Mouse (Mus musculus) stomach, embryonic 15.5 days (tissue): ENCODE data around the gene Prg3. TPM values are rescaled to one million over a fixed set of nuclear protein-coding genes. Genes with fewer than 3 reads are reported as not detected.

Source experiments
- ATAC-seq: fragments of 200-750 bp; cut with Nextera tagmentation; 2 replicates; pipeline ENCODE4 v1.8.0; 2017; ENCODE audit warnings: low read depth, moderate number of reproducible peaks, moderate TSS enrichment; ENCODE audit not compliant: insufficient read depth, low FRiP score
- H3K27ac ChIP-seq: fragments of 300-500 bp; sonication (generic); 2 replicates; pipeline ENCODE4 v1.5.1; 2015; ENCODE audit warnings: mild to moderate bottlenecking, inconsistent platforms
- H3K27me3 ChIP-seq: fragments of 300-500 bp; sonication (generic); replicated peaks from 2 replicates; pipeline ENCODE4 v1.6.1; 2015; ENCODE audit warnings: inconsistent platforms
- H3K36me3 ChIP-seq: fragments of 300-500 bp; sonication (generic); 2 replicates; pipeline ENCODE4 v1.6.1; 2015; ENCODE audit warnings: inconsistent platforms
- H3K4me1 ChIP-seq: fragments of 300-500 bp; sonication (generic); 2 replicates; pipeline ENCODE4 v1.6.1; 2015; ENCODE audit warnings: inconsistent platforms
- H3K4me2 ChIP-seq: fragments of 300-500 bp; sonication (generic); 2 replicates; pipeline ENCODE4 v1.6.1; 2015; ENCODE audit warnings: mild to moderate bottlenecking, inconsistent platforms
- H3K4me3 ChIP-seq: fragments of 300-500 bp; sonication (generic); replicated peaks from 2 replicates; pipeline ENCODE4 v1.5.1; 2015; ENCODE audit warnings: inconsistent platforms
- H3K9ac ChIP-seq: fragments of 300-500 bp; sonication (generic); 2 replicates; pipeline ENCODE4 v1.6.1; 2015; ENCODE audit warnings: inconsistent platforms
- H3K9me3 ChIP-seq: fragments of 300-500 bp; sonication (generic); 2 replicates; pipeline ENCODE4 v1.6.1; 2016; ENCODE audit warnings: inconsistent platforms
- WGBS: fragments of 180-500 bp; shearing (Covaris S2); methylation state at CpG from one replicate; pipeline ENCODE4 v1.1.7; 2015; 5-methylcytosine and 5-hydroxymethylcytosine counted together
- polyA plus RNA-seq: library from polyadenylated mRNA; unstranded; fragments of >200 nt; fragmentation: Nextera tagmentation; extraction: Ambion mirVana; gene quantifications from 2 replicates; pipeline ENCODE4 v1.2.1, GENCODE M21; 2015

Gene Prg3
- polyA plus RNA-seq: 0.51 TPM in 1 of 2 replicates, not detected in the other

GRCm38 (mm10) chr2:84987930-84988329, at the start of gene Prg3:
Prg3 (plus strand) TSS chr2:84988215.
- Histone ChIP-seq H3K4me2 (no peak within 1 kb of the TSS), H3K9me3 (no peaks in the 10 kb centered on the region), H3K27me3 (no peaks in the 10 kb centered on the region), H3K36me3 (no peaks in the 10 kb centered on the region), H3K4me1 (no peaks in the 10 kb centered on the region), H3K4me3 (no peak within 1 kb of the TSS), H3K9ac (no peak within 1 kb of the TSS), H3K27ac (no peak within 1 kb of the TSS)
- 82% methylated on average over 1 of the region's 1 CpGs for WGBS
- no peak for ATAC-seq

GRCm38 (mm10) chr2:84938249-84938946, 49.6 kb upstream of the Prg3 start:
- Histone ChIP-seq H3K9me3 (no peaks in the 10 kb centered on the region), H3K4me1 (peaks cover 9% of the 10 kb centered on the region; the same call in 1 of the 2 replicates), H3K27ac (peak overlapping the region; percentile 42), H3K27me3 (no peaks in the 10 kb centered on the region), H3K4me3 (peak overlapping the region; percentile 49), H3K36me3 (no peaks in the 10 kb centered on the region), H3K4me2 (peak overlapping the region; percentile 57), H3K9ac (no peak overlapping the region)
- 63% methylated on average over 5 of the region's 5 CpGs for WGBS
- peak; percentile 89 for ATAC-seq

- 94% methylated on average over 3 of the region's 3 CpGs for WGBS
- peaks cover 9% of the 10 kb centered on the region; the same call in 1 of the 2 replicates for H3K4me1 ChIP-seq
- no peak overlapping the region for H3K4me3 ChIP-seq
- no peaks in the 10 kb centered on the region for H3K9me3 ChIP-seq
- no peaks in the 10 kb centered on the region for H3K27me3 ChIP-seq
- no peak for ATAC-seq
- H3K9ac ChIP-seq: no peak overlapping the region
- H3K27ac ChIP-seq: no peak overlapping the region
- H3K4me2 ChIP-seq: no peak overlapping the region
- 0 out of 2 replicates have a peak, but pooled peaks cover 3% of the 10 kb centered on the region for H3K36me3 ChIP-seq
Observed at GRCm38 (mm10) chr2:84939306-84939705, 48.7 kb upstream of the Prg3 start.

GRCm38 (mm10) chr2:84939711-84940110, 48.3 kb upstream of the Prg3 start:
- ATAC-seq: no peak
- H3K4me2 ChIP-seq: no peak overlapping the region
- H3K4me1 ChIP-seq: peaks cover 9% of the 10 kb centered on the region; the same call in 1 of the 2 replicates
- 0 out of 2 replicates have a peak, but pooled peaks cover 3% of the 10 kb centered on the region for H3K36me3 ChIP-seq
- no peak overlapping the region for H3K27ac ChIP-seq
- 90% methylated on average over 6 of the region's 6 CpGs for WGBS
- no peak overlapping the region for H3K4me3 ChIP-seq
- no peak overlapping the region for H3K9ac ChIP-seq
- H3K9me3 ChIP-seq: no peaks in the 10 kb centered on the region
- no peaks in the 10 kb centered on the region for H3K27me3 ChIP-seq

- H3K27ac ChIP-seq: no peak overlapping the region
- H3K36me3 ChIP-seq: peaks cover 8% of the 10 kb centered on the region; the same call in 1 of the 2 replicates
- no peak overlapping the region for H3K9ac ChIP-seq
- 63% methylated on average over 2 of the region's 2 CpGs for WGBS
- H3K4me3 ChIP-seq: no peak overlapping the region
- H3K4me1 ChIP-seq: peaks cover 9% of the 10 kb centered on the region; the same call in 1 of the 2 replicates
- H3K4me2 ChIP-seq: no peak overlapping the region
- H3K9me3 ChIP-seq: no peaks in the 10 kb centered on the region
- H3K27me3 ChIP-seq: no peaks in the 10 kb centered on the region
- ATAC-seq: no peak
Observed at GRCm38 (mm10) chr2:84941332-84941731, 46.7 kb upstream of the Prg3 start.

- Histone ChIP-seq H3K27me3 (no peaks in the 10 kb centered on the region), H3K36me3 (peaks cover 8% of the 10 kb centered on the region; the same call in 1 of the 2 replicates), H3K9me3 (no peaks in the 10 kb centered on the region), H3K4me1 (peaks cover 9% of the 10 kb centered on the region; the same call in 1 of the 2 replicates), H3K9ac (no peak overlapping the region), H3K4me3 (no peak overlapping the region), H3K4me2 (no peak overlapping the region), H3K27ac (no peak overlapping the region)
- 91% methylated on average over 4 of the region's 4 CpGs for WGBS
- ATAC-seq: no peak
Observed at GRCm38 (mm10) chr2:84941795-84942194, 46.2 kb upstream of the Prg3 start.

- no peak overlapping the region for H3K4me2 ChIP-seq
- 78% methylated on average over 3 of the region's 3 CpGs for WGBS
- no peak overlapping the region for H3K4me3 ChIP-seq
- no peak overlapping the region for H3K27ac ChIP-seq
- no peak overlapping the region for H3K9ac ChIP-seq
- no peak for ATAC-seq
- no peaks in the 10 kb centered on the region for H3K9me3 ChIP-seq
- H3K36me3 ChIP-seq: peaks cover 20% of the 10 kb centered on the region
- H3K4me1 ChIP-seq: no peaks in the 10 kb centered on the region
- no peaks in the 10 kb centered on the region for H3K27me3 ChIP-seq
Observed at GRCm38 (mm10) chr2:84947154-84947771, 40.8 kb upstream of the Prg3 start.

- Histone ChIP-seq H3K4me3 (no peak overlapping the region), H3K4me2 (no peak overlapping the region), H3K36me3 (peaks cover 20% of the 10 kb centered on the region), H3K27me3 (no peaks in the 10 kb centered on the region), H3K27ac (no peak overlapping the region), H3K4me1 (no peaks in the 10 kb centered on the region), H3K9ac (no peak overlapping the region), H3K9me3 (no peaks in the 10 kb centered on the region)
- 94% methylated on average over 7 of the region's 7 CpGs for WGBS
- no peak for ATAC-seq
Observed at GRCm38 (mm10) chr2:84948252-84948651, 39.8 kb upstream of the Prg3 start.

- H3K27me3 ChIP-seq: no peaks in the 10 kb centered on the region
- H3K9me3 ChIP-seq: no peaks in the 10 kb centered on the region
- WGBS: 74% methylated on average over 2 of the region's 2 CpGs
- no peak overlapping the region for H3K4me3 ChIP-seq
- H3K9ac ChIP-seq: no peak overlapping the region
- H3K4me2 ChIP-seq: no peak overlapping the region
- H3K4me1 ChIP-seq: no peaks in the 10 kb centered on the region
- no peak overlapping the region for H3K27ac ChIP-seq
- ATAC-seq: no peak
- H3K36me3 ChIP-seq: peaks cover 24% of the 10 kb centered on the region
Observed at GRCm38 (mm10) chr2:84948721-84949120, 39.3 kb upstream of the Prg3 start.

- ATAC-seq: no peak
- Histone ChIP-seq H3K9ac (no peak overlapping the region), H3K27ac (no peak overlapping the region), H3K9me3 (no peaks in the 10 kb centered on the region), H3K4me2 (no peak overlapping the region), H3K36me3 (peaks cover 20% of the 10 kb centered on the region; the same call in 1 of the 2 replicates), H3K27me3 (no peaks in the 10 kb centered on the region), H3K4me3 (no peak overlapping the region), H3K4me1 (no peaks in the 10 kb centered on the region)
- 91% methylated on average over 8 of the region's 8 CpGs for WGBS
Observed at GRCm38 (mm10) chr2:84951027-84951426, 37.0 kb upstream of the Prg3 start.

- Histone ChIP-seq H3K27ac (no peak overlapping the region), H3K36me3 (peaks cover 20% of the 10 kb centered on the region; the same call in 1 of the 2 replicates), H3K27me3 (no peaks in the 10 kb centered on the region), H3K4me2 (no peak overlapping the region), H3K4me1 (no peaks in the 10 kb centered on the region), H3K9me3 (no peaks in the 10 kb centered on the region), H3K9ac (no peak overlapping the region), H3K4me3 (no peak overlapping the region)
- WGBS: 84% methylated on average over 1 of the region's 1 CpGs
- no peak for ATAC-seq
Observed at GRCm38 (mm10) chr2:84952251-84952650, 35.8 kb upstream of the Prg3 start.

GRCm38 (mm10) chr2:84952693-84953092, 35.3 kb upstream of the Prg3 start:
- 72% methylated on average over 4 of the region's 4 CpGs for WGBS
- no peak overlapping the region for H3K27ac ChIP-seq
- ATAC-seq: no peak

More at GRCm38 (mm10) chr2:84952693-84953092, 35.3 kb upstream of the Prg3 start:
- Histone ChIP-seq H3K27me3 (no peaks in the 10 kb centered on the region), H3K4me1 (no peaks in the 10 kb centered on the region), H3K9me3 (no peaks in the 10 kb centered on the region), H3K4me3 (no peak overlapping the region), H3K4me2 (no peak overlapping the region), H3K9ac (no peak overlapping the region), H3K36me3 (peaks cover 20% of the 10 kb centered on the region; the same call in 1 of the 2 replicates)
